Mouse (Mus musculus): Measurements from ENCODE around the gene Tmem140. TPM values are rescaled to one million over a fixed set of nuclear protein-coding genes. Genes with fewer than 3 reads are reported as not detected.
A peak's percentile ranks its signal among the peaks of the same experiment; 100 is the strongest.

The Tmem140 gene
- total and polyA plus RNA-seq, 3 experiments, result 2.5 to 4.0 TPM; not detected in 1

- no peak for TF ChIP-seq NELFE (IDR thresholded peaks at IDR 0.05; ENCODE audit: low read depth, low read length)
Observed at GRCm38 (mm10) chr6:34899127-34899526, 36.2 kb downstream of the Tmem140 start (continued).

- no peaks in the 10 kb centered on the region for H3K9me3 ChIP-seq (replicated peaks; ENCODE audit: insufficient read depth, low read length)
- no peak for DNase-seq (ENCODE audit: low read depth, low spot score)
- no peaks in the 10 kb centered on the region for H3K27me3 ChIP-seq (ENCODE audit: control insufficient read depth in 1 of 2, insufficient read depth in 2 of 2, low read length in 2 of 2)
- H3K27ac ChIP-seq (ENCODE audit: control insufficient read depth, low read depth, low read length), result no peak overlapping the region
- H3K4me3 ChIP-seq (ENCODE audit: control insufficient read depth in 1 of 2, insufficient read depth in 1 of 2, low read depth in 2 of 2, low read length in 2 of 2), result no peak overlapping the region
- H3K36me3 ChIP-seq (ENCODE audit: control insufficient read depth in 1 of 2, insufficient read depth in 2 of 2, low read length in 2 of 2), result peaks cover 0 to 16% of the 10 kb centered on the region in 2 experiments; a peak in 3 of 4 replicates
- peaks cover 2 to 24% of the 10 kb centered on the region in 2 experiments for H3K4me1 ChIP-seq (ENCODE audit: control insufficient read depth in 1 of 2, insufficient read depth in 2 of 2, low read length in 2 of 2)
- TF ChIP-seq RAD21 (IDR thresholded peaks at IDR 0.05; ENCODE audit: low read depth, low read length), result no peak
- no peak for TF ChIP-seq BHLHE40 (IDR thresholded peaks at IDR 0.05; ENCODE audit: borderline replicate concordance, low read depth, low read length)
- no peak for TF ChIP-seq MXI1 (IDR thresholded peaks at IDR 0.05; ENCODE audit: low read depth, low read length)
- no peak for TF ChIP-seq ELF1 (IDR thresholded peaks at IDR 0.05; ENCODE audit: low read depth, low read length)
- TF ChIP-seq SIN3A (IDR thresholded peaks at IDR 0.05; ENCODE audit: low read length), result no peak
- TF ChIP-seq MYC (IDR thresholded peaks at IDR 0.05; ENCODE audit: low read depth, low read length), result no peak
- H3K79me2 ChIP-seq (ENCODE audit: control insufficient read depth, insufficient read depth, low read length, poor library complexity), result no peaks in the 10 kb centered on the region; the same call in 1 of the 2 replicates
- H3K9ac ChIP-seq (ENCODE audit: control insufficient read depth, low read depth, low read length, poor library complexity, severe bottlenecking), result no peak overlapping the region
Observed at GRCm38 (mm10) chr6:34900990-34901389, 38.0 kb downstream of the Tmem140 start.

- Histone ChIP-seq H3K9me3 (replicated peaks; ENCODE audit: insufficient read depth, low read length) (no peaks in the 10 kb centered on the region), H3K9ac (ENCODE audit: control insufficient read depth, low read depth, low read length, poor library complexity, severe bottlenecking) (no peak overlapping the region), H3K27me3 (ENCODE audit: control insufficient read depth in 1 of 2, insufficient read depth in 2 of 2, low read length in 2 of 2) (no peaks in the 10 kb centered on the region), H3K36me3 (ENCODE audit: control insufficient read depth in 1 of 2, insufficient read depth in 2 of 2, low read length in 2 of 2) (peaks cover 0 to 18% of the 10 kb centered on the region in 2 experiments; a peak in 3 of 4 replicates), H3K79me2 (ENCODE audit: control insufficient read depth, insufficient read depth, low read length, poor library complexity) (no peaks in the 10 kb centered on the region; the same call in 1 of the 2 replicates), H3K4me3 (ENCODE audit: control insufficient read depth in 1 of 2, insufficient read depth in 1 of 2, low read depth in 2 of 2, low read length in 2 of 2) (no peak overlapping the region), H3K27ac (ENCODE audit: control insufficient read depth, low read depth, low read length) (no peak overlapping the region), H3K4me1 (ENCODE audit: control insufficient read depth in 1 of 2, insufficient read depth in 2 of 2, low read length in 2 of 2) (peaks cover 3 to 29% of the 10 kb centered on the region in 2 experiments)
- DNase-seq (ENCODE audit: low read depth, low spot score), result peak; percentile 45
- no peak for TF ChIP-seq BHLHE40 (IDR thresholded peaks at IDR 0.05; ENCODE audit: borderline replicate concordance, low read depth, low read length)
- TF ChIP-seq EP300 (IDR thresholded peaks at IDR 0.05; ENCODE audit: low read depth in 1 of 2, low read length in 2 of 2), result no peak
- 0 out of 2 replicates have a peak, but pooled peaks have one; percentile 42 for TF ChIP-seq TBP (IDR thresholded peaks at IDR 0.05; ENCODE audit: low read depth, low read length)
- TF ChIP-seq MYB (IDR thresholded peaks at IDR 0.05; ENCODE audit: low read depth, low read length), result no peak
- TF ChIP-seq E2F4 (IDR thresholded peaks at IDR 0.05; ENCODE audit: borderline replicate concordance, low read depth, low read length), result no peak
- TF ChIP-seq MXI1 (IDR thresholded peaks at IDR 0.05; ENCODE audit: low read depth, low read length), result no peak
- TF ChIP-seq TCF12 (IDR thresholded peaks at IDR 0.05; ENCODE audit: low read depth, low read length), result no peak
- TF ChIP-seq POLR2AphosphoS5 (IDR thresholded peaks at IDR 0.05; ENCODE audit: borderline replicate concordance, low read depth, low read length), result no peak
- TF ChIP-seq ELF1 (IDR thresholded peaks at IDR 0.05; ENCODE audit: low read depth, low read length), result 0 out of 2 replicates have a peak, but pooled peaks have one; percentile 17
- no peak for TF ChIP-seq HCFC1 (IDR thresholded peaks at IDR 0.05; ENCODE audit: low read depth, low read length)
- no peak for TF ChIP-seq ZNF384 (IDR thresholded peaks at IDR 0.05; ENCODE audit: low read depth, low read length)
- TF ChIP-seq JUND (IDR thresholded peaks at IDR 0.05; ENCODE audit: low read depth, low read length), result no peak
- TF ChIP-seq MYC (IDR thresholded peaks at IDR 0.05; ENCODE audit: low read depth, low read length), result no peak
- TF ChIP-seq GABPA (IDR thresholded peaks at IDR 0.05; ENCODE audit: low read depth, low read length), result no peak
- no peak for TF ChIP-seq UBTF (IDR thresholded peaks at IDR 0.05; ENCODE audit: borderline replicate concordance, insufficient read depth, low read depth, low read length)
- no peak for TF ChIP-seq NRF1 (IDR thresholded peaks at IDR 0.05; ENCODE audit: insufficient read depth, low read depth, low read length, poor library complexity, severe bottlenecking)
Observed at GRCm38 (mm10) chr6:34901911-34902444, 39.0 kb downstream of the Tmem140 start.

Data from MEL (cell line).